Mouse (Mus musculus): ENCODE measurements around the gene Psen2.
A peak's percentile ranks its signal among the peaks of the same experiment; 100 is the strongest.

- TF ChIP-seq POLR2A (IDR thresholded peaks at IDR 0.05; ENCODE audit: low read depth, low read length), result no peak
- peak; percentile 49; the same call in 1 of the 2 replicates for TF ChIP-seq CTCF (IDR thresholded peaks at IDR 0.05; ENCODE audit: extremely low read depth, insufficient read depth, insufficient read length, insufficient replicate concordance)
Observed at GRCm38 (mm10) chr1:180263364-180263997, at the start of gene Psen2.

All from spleen, adult 2 months (tissue).